Mouse (Mus musculus) liver, embryonic 11.5 days (tissue): Measurements from ENCODE around the gene Rnf183. TPM values are rescaled to one million over a fixed set of nuclear protein-coding genes. Genes with fewer than 3 reads are reported as not detected.
A peak's percentile ranks its signal among the peaks of the same experiment; 100 is the strongest.

Source experiments
- ATAC-seq: fragments of 200-750 bp; cut with Nextera tagmentation; replicated peaks from 2 replicates; pipeline ENCODE4 v1.8.0; 2017; ENCODE audit warnings: moderate number of reproducible peaks, mild to moderate bottlenecking, moderate TSS enrichment, moderate library complexity; ENCODE audit not compliant: low FRiP score
- DNase-seq: peaks from one replicate; pipeline ENCODE4 v3.0.0-alpha.2; 2017; ENCODE audit warnings: low spot score
- H3K27ac ChIP-seq: fragments of 300-500 bp; sonication (generic); 2 replicates; pipeline ENCODE4 v1.5.1; 2014; ENCODE audit warnings: mild to moderate bottlenecking, low read depth, low read length, control low read depth
- H3K27me3 ChIP-seq: fragments of 300-500 bp; sonication (generic); replicated peaks from 2 replicates; pipeline ENCODE4 v1.6.1; 2014; ENCODE audit warnings: low read length, mixed read lengths; ENCODE audit not compliant: control insufficient read depth, insufficient read depth
- H3K36me3 ChIP-seq: fragments of 300-500 bp; sonication (generic); 2 replicates; pipeline ENCODE4 v1.6.1; 2014; ENCODE audit warnings: mild to moderate bottlenecking, low read length, moderate library complexity, mixed read lengths; ENCODE audit not compliant: control insufficient read depth, insufficient read depth
- H3K4me1 ChIP-seq: fragments of 300-500 bp; sonication (generic); replicated peaks from 2 replicates; pipeline ENCODE4 v1.6.1; 2014; ENCODE audit warnings: low read length, mixed read lengths; ENCODE audit not compliant: control insufficient read depth, insufficient read depth
- H3K4me2 ChIP-seq: fragments of 300-500 bp; sonication (generic); 2 replicates; pipeline ENCODE4 v1.6.1; 2014; ENCODE audit warnings: mild to moderate bottlenecking, control low read depth, moderate library complexity
- H3K4me3 ChIP-seq: fragments of 300-500 bp; sonication (generic); 2 replicates; pipeline ENCODE4 v1.5.1; 2014; ENCODE audit warnings: low read depth, low read length, control low read depth
- H3K9ac ChIP-seq: fragments of 300-500 bp; sonication (generic); 2 replicates; pipeline ENCODE4 v1.6.1; 2014; ENCODE audit warnings: low read depth, low read length, control low read depth
- H3K9me3 ChIP-seq: fragments of 300-500 bp; sonication (generic); 2 replicates; pipeline ENCODE4 v1.6.1; 2016; ENCODE audit warnings: low read length, inconsistent platforms, mixed read lengths; ENCODE audit not compliant: control insufficient read depth
- WGBS: fragments of 180-500 bp; shearing (Covaris S2); extraction: QIAGEN DNeasy Blood & Tissue Kit; methylation state at CpG from one replicate; pipeline ENCODE4 v1.1.7; 2014; 5-methylcytosine and 5-hydroxymethylcytosine counted together
- polyA plus RNA-seq: library from polyadenylated mRNA; unstranded; fragments of >200 nt; fragmentation: Nextera tagmentation; extraction: Ambion mirVana; gene quantifications from 2 replicates; pipeline ENCODE4 v1.2.1, GENCODE M21; 2014

Rnf183 gene
- polyA plus RNA-seq, 1 experiment from 2014 or later = not detected

DNA sequence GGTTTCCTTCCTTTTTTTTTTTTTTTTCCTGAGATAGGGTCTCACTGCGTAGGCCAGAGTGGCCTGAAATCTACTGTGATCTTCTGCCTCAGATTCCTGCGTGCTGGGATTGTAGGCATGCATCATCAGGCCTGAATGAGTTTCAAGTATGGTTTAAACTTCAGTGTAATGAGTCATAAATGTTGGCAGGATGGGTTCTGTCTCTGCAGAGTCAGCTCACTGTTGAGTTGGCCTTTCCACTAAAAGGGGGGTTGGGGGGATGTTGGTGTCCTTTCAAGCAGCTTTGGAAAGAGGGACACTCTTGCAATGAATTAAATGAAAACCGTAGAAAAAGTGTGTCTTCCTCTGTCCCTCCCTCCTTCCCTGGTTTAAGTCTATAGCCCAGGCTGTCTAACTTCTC lies 36.1 kb downstream of the Rnf183 start:
- ATAC-seq (no peak), DNase-seq (no peak)
- Histone ChIP-seq H3K27ac (no peak overlapping the region), H3K36me3 (peaks cover 44% of the 10 kb centered on the region), H3K4me1 (no peaks in the 10 kb centered on the region), H3K9ac (no peak overlapping the region), H3K4me2 (no peak overlapping the region), H3K4me3 (no peak overlapping the region), H3K27me3 (no peaks in the 10 kb centered on the region), H3K9me3 (no peaks in the 10 kb centered on the region)
- WGBS = 84% methylated on average over 3 of the region's 3 CpGs

DNA sequence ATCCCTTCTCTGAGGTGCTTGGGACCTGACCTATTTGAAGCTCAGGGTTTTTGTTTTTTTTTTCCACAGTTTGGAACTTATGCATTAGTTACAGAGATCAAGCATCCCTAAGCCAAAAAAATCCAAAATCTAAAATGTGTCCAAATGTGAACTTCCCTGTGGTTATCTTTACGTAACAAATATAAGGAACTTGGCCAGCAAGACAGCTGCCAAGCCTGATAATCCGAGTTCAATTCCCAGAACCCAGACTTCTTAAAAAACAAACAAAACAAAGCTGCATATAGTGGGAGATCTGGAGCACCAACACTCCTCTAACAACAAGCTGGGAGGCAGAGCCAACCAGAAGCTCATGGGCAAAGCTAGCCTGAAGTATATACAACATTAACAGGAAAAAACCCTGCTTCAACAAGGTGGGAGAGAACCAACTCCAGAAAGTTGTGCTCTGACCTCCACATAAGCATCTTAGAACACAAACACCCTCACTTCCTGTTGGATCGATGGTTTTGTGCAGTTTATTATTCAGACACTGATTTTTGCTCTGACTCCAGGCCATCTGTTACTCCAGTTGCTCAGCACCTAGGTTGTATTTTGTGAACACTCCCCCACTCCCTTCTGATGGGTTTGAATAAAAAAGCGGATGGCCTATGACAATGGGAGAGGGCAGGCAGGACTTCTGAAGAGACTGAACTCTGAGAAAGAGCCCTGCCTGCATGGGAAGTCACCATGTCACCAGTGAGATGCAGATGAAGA lies 37.3 kb downstream of the Rnf183 start:
- ATAC-seq = no peak
- H3K4me2 ChIP-seq = no peak overlapping the region
- no peaks in the 10 kb centered on the region for H3K4me1 ChIP-seq
- H3K36me3 ChIP-seq = peaks cover 49% of the 10 kb centered on the region
- no peak overlapping the region for H3K27ac ChIP-seq
- no peaks in the 10 kb centered on the region for H3K27me3 ChIP-seq
- H3K9ac ChIP-seq = no peak overlapping the region
- no peaks in the 10 kb centered on the region for H3K9me3 ChIP-seq
- no peak overlapping the region for H3K4me3 ChIP-seq
- 84% methylated on average over 4 of the region's 4 CpGs for WGBS
- DNase-seq = no peak

DNA sequence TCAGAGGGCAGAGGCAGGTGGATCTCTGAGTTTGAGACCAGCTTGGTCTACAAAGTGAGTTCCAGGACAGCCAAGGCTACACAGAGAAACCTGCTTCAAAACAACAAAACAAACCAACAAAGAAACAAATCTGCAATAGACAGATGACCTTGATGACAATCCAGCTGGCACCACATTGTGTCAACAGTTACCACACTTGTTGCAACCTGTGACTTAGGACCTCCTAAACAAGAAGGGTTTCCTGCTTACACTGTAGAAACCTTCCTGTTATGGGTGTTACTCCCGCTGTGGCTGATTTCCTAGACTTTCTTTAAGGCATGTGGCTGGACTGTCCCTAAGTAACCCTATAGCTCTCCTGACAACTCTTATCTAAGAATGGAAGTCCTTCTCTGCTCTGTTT lies 39.2 kb downstream of the Rnf183 start:
- DNase-seq (no peak), ATAC-seq (no peak; the same call in 1 of the 2 replicates)
- H3K4me1 ChIP-seq = no peaks in the 10 kb centered on the region
- H3K4me2 ChIP-seq = no peak overlapping the region
- peaks cover 38% of the 10 kb centered on the region for H3K36me3 ChIP-seq
- no peak overlapping the region for H3K27ac ChIP-seq
- no peaks in the 10 kb centered on the region for H3K9me3 ChIP-seq
- no peak overlapping the region for H3K9ac ChIP-seq
- H3K27me3 ChIP-seq = no peaks in the 10 kb centered on the region
- no peak overlapping the region for H3K4me3 ChIP-seq
- 79% methylated on average over 1 of the region's 1 CpGs for WGBS

DNA sequence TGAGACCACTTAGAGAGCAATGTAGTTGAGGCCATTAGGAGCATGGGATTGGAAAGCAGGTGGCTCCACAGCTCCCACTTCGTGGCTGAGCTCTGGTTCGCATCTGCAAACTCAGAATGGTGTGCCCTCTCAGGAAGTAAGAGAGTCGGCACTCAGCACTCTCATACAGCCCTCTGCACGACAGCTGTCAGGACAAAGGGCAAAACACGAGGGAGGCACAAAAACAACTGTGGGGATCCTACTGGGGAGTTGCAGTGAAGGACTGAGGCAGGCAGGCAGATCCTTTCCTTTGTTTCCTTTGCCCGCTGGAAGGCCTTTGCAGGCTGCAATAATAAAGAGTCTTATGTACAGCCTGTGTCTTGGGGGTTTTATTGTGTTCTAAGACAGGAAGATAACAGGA lies 41.6 kb downstream of the Rnf183 start:
- H3K27ac ChIP-seq = no peak overlapping the region
- DNase-seq (no peak), ATAC-seq (no peak)
- H3K9me3 ChIP-seq = no peaks in the 10 kb centered on the region
- no peak overlapping the region for H3K9ac ChIP-seq
- H3K4me3 ChIP-seq = no peak overlapping the region
- H3K4me1 ChIP-seq = no peaks in the 10 kb centered on the region
- H3K4me2 ChIP-seq = no peak overlapping the region
- peaks cover 30% of the 10 kb centered on the region for H3K36me3 ChIP-seq
- 77% methylated on average over 6 of the region's 6 CpGs for WGBS
- no peaks in the 10 kb centered on the region for H3K27me3 ChIP-seq

DNA sequence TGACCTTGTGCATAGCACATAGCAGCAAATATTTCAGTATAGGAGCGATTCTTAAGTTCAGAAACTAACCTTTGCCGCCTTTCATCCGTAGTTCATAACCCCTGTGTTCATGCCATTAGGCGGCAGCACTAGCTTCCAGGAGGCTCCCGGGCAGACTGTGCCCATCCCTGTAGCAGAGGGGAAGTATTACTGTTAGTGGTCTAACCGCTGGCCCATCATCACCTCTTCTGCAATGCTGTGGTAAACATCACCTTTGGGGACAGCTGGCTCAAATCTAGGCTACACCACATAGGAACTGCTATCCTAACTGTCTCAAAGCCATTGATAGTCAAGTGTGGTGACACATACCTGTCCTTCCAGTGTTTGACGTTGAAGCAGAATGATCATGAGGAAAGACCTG lies 43.2 kb downstream of the Rnf183 start:
- WGBS = 82% methylated on average over 7 of the region's 7 CpGs
- no peak for DNase-seq
- Histone ChIP-seq H3K27me3 (no peaks in the 10 kb centered on the region), H3K4me1 (no peaks in the 10 kb centered on the region), H3K4me3 (no peak overlapping the region), H3K27ac (no peak overlapping the region), H3K9ac (no peak overlapping the region), H3K4me2 (no peak overlapping the region), H3K9me3 (no peaks in the 10 kb centered on the region), H3K36me3 (peaks cover 24% of the 10 kb centered on the region)
- ATAC-seq = no peak

DNA sequence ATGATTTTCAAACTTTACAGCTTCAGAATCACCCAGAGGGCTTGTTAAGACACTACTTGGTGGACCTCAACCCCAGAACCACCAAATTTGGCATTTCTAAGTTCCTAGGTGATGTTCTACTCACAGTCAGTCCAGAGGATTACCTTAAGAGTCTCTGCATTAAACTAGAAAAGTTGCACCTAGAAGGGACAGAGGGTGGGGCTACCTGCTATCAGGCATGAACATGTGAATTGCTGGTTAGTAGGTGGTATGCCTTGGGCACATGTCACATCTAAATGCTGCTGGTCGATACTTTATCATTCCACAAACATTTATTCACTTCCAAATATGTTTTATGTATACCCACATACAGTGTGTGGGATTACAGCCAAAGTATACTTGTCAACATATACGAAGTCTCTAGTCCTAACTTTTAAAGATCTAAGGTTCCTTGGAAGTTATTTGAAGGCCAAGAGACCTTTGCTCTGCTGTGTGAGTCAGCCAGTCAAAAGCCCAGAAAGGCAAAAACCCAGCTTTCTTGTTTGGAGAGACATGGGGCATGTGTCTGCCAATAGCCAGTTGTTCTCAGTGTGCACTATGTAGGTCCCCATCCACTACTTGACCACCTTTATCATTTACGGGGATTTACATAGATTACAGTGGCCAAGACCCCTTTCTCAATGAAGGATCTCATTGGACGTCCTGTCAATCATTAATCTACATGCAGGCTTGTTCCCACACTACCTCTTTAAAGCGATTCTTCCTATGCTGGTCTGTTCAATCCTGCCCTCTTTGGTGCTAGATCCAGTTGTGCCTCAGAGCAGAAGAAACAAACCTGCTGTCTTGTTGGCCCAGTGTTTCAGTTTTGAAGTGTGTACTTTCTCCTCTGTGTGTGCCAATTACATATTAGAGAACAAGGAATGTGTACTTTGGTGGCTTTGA lies 45.2 kb downstream of the Rnf183 start:
- Histone ChIP-seq H3K27ac (no peak overlapping the region), H3K9ac (no peak overlapping the region), H3K4me3 (no peak overlapping the region), H3K9me3 (no peaks in the 10 kb centered on the region), H3K4me1 (no peaks in the 10 kb centered on the region), H3K36me3 (peaks cover 23% of the 10 kb centered on the region), H3K4me2 (no peak overlapping the region), H3K27me3 (no peaks in the 10 kb centered on the region)
- ATAC-seq (peak; percentile 29; the same call in 1 of the 2 replicates), DNase-seq (no peak)
- 71% methylated on average over 5 of the region's 5 CpGs for WGBS

DNA sequence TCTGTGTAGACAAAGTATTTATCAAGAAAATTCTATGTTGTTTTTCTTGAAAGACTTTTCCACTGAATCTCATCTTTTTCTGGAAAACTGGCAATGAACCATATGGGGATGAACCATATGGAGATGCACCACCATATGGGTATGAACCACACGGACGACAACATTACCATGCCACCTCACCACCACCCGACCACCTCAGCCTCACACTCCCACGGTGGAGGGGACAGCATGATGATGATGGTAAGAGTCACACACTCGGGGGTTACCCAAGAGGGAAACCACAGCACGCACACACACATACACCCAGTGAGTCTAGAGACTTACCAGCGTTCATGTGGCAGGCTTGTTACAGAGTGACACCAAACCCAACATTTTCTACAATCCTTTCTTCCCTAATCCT lies 49.6 kb downstream of the Rnf183 start:
- H3K36me3 ChIP-seq = peaks cover 17% of the 10 kb centered on the region
- ATAC-seq (no peak), DNase-seq (no peak)
- H3K4me2 ChIP-seq = no peak overlapping the region
- H3K4me3 ChIP-seq = no peak overlapping the region
- H3K4me1 ChIP-seq = peaks cover 2% of the 10 kb centered on the region; the same call in 1 of the 2 replicates
- no peaks in the 10 kb centered on the region for H3K27me3 ChIP-seq
- H3K9ac ChIP-seq = no peak overlapping the region
- no peak overlapping the region for H3K27ac ChIP-seq
- WGBS = 92% methylated on average over 7 of the region's 7 CpGs
- no peaks in the 10 kb centered on the region for H3K9me3 ChIP-seq

DNA sequence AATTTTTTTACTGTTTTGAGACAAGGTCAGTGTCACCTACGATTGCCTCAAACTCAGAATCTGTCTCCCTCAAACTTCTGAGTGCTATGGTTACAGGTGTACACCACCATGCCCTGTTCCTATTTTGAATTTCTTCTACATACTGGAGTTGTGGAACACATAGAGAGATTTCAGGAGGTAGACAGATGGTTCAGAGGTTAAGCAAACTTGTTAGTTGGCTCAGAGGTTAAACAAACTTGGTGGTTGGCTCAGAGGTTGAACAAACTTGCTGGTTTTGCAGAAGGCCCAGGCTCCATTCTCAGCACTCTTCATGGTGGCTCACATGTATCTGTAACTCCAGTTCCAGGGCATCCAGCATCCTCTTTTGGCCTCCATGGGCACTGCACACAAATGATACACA lies 50.9 kb downstream of the Rnf183 start:
- no peaks in the 10 kb centered on the region for H3K27me3 ChIP-seq
- H3K4me3 ChIP-seq = no peak overlapping the region
- H3K9ac ChIP-seq = no peak overlapping the region
- no peak overlapping the region for H3K4me2 ChIP-seq
- H3K36me3 ChIP-seq = peaks cover 14% of the 10 kb centered on the region
- no peaks in the 10 kb centered on the region for H3K9me3 ChIP-seq
- peak; percentile 22; the same call in 1 of the 2 replicates for ATAC-seq
- H3K27ac ChIP-seq = no peak overlapping the region
- peaks cover 5% of the 10 kb centered on the region; the same call in 1 of the 2 replicates for H3K4me1 ChIP-seq
- 82% methylated on average over 1 of the region's 1 CpGs for WGBS
- no peak for DNase-seq
